Mouse (Mus musculus) kidney, postnatal 0 days (tissue): ENCODE measurements at regions not wholly inside any gene's neighbourhood (a gene's known extent, or its start where the extent isn't known, plus 50 kb on each side); places are given as distances from the start of the nearest gene placed in this dataset.

ENCODE experiments used
- ATAC-seq: fragments of 200-750 bp; cut with Nextera tagmentation; replicated peaks from 2 replicates; pipeline ENCODE4 v1.8.0; 2017; ENCODE audit warnings: low read depth, moderate number of reproducible peaks, moderate TSS enrichment, moderate library complexity; ENCODE audit not compliant: low FRiP score
- DNase-seq: peaks from one replicate; pipeline ENCODE4 v3.0.0-alpha.2; 2016; ENCODE audit warnings: low spot score
- H3K27ac ChIP-seq: fragments of 300-500 bp; sonication (generic); 2 replicates; pipeline ENCODE4 v1.5.1; 2014; ENCODE audit warnings: mild to moderate bottlenecking
- H3K27me3 ChIP-seq: fragments of 300-500 bp; sonication (generic); 2 replicates; pipeline ENCODE4 v1.6.1; 2014; ENCODE audit warnings: low read length, mixed read lengths; ENCODE audit not compliant: insufficient read depth
- H3K36me3 ChIP-seq: fragments of 300-500 bp; sonication (generic); 2 replicates; pipeline ENCODE4 v1.6.1; 2014; ENCODE audit warnings: low read length, mixed read lengths; ENCODE audit not compliant: insufficient read depth
- H3K4me1 ChIP-seq: fragments of 300-500 bp; sonication (generic); replicated peaks from 2 replicates; pipeline ENCODE4 v1.6.1; 2014; ENCODE audit warnings: antibody characterized with exemption, low read length, mixed read lengths; ENCODE audit not compliant: insufficient read depth
- H3K4me2 ChIP-seq: fragments of 300-500 bp; sonication (generic); 2 replicates; pipeline ENCODE4 v1.6.1; 2014; ENCODE audit warnings: mild to moderate bottlenecking, low read length, moderate library complexity, mixed read lengths
- H3K4me3 ChIP-seq: fragments of 300-500 bp; sonication (generic); replicated peaks from 2 replicates; pipeline ENCODE4 v1.5.1; 2014; ENCODE audit warnings: low read depth, low read length
- H3K9ac ChIP-seq: fragments of 300-500 bp; sonication (generic); 2 replicates; pipeline ENCODE4 v1.6.1; 2014; ENCODE audit warnings: low read depth, low read length
- H3K9me3 ChIP-seq: fragments of 300-500 bp; sonication (generic); replicated peaks from 2 replicates; pipeline ENCODE4 v1.6.1; 2016; ENCODE audit warnings: low read length, inconsistent platforms, mixed read lengths
- CTCF ChIP-seq: IDR thresholded peaks from 2 replicates; pipeline ENCODE4 v1.5.1; 2016; ENCODE audit warnings: antibody characterized with exemption, low read depth, mild to moderate bottlenecking, moderate library complexity
- WGBS: fragments of 180-500 bp; shearing (Covaris S2); extraction: QIAGEN DNeasy Blood & Tissue Kit; methylation state at CpG from one replicate; pipeline ENCODE4 v1.1.7; 2014; 5-methylcytosine and 5-hydroxymethylcytosine counted together

- H3K9ac ChIP-seq: no peak overlapping the region
- no peaks in the 10 kb centered on the region for H3K27me3 ChIP-seq
- no peak for TF ChIP-seq CTCF
- WGBS: 76% methylated on average over 4 of the region's 4 CpGs
- H3K27ac ChIP-seq: no peak overlapping the region
- H3K36me3 ChIP-seq: no peaks in the 10 kb centered on the region
- no peak for DNase-seq
- H3K4me1 ChIP-seq: no peaks in the 10 kb centered on the region
- H3K4me3 ChIP-seq: no peak overlapping the region
- H3K9me3 ChIP-seq: no peaks in the 10 kb centered on the region
- ATAC-seq: no peak
- no peak overlapping the region for H3K4me2 ChIP-seq
Measured at GRCm38 (mm10) chr9:112608932-112609331, 373.2 kb upstream of the Arpp21 start.

- Histone ChIP-seq H3K9me3 (no peaks in the 10 kb centered on the region), H3K9ac (no peak overlapping the region), H3K27me3 (no peaks in the 10 kb centered on the region), H3K4me1 (no peaks in the 10 kb centered on the region), H3K4me3 (no peak overlapping the region), H3K27ac (no peak overlapping the region), H3K36me3 (no peaks in the 10 kb centered on the region), H3K4me2 (no peak overlapping the region)
- no peak for ATAC-seq
- 79% methylated on average over 3 of the region's 3 CpGs for WGBS
- TF ChIP-seq CTCF: no peak
- no peak for DNase-seq
Measured at GRCm38 (mm10) chr9:112607221-112607620, 371.5 kb upstream of the Arpp21 start.

GRCm38 (mm10) chr9:112595731-112596130, 360.0 kb upstream of the Arpp21 start:
- DNase-seq: no peak
- no peak for TF ChIP-seq CTCF
- Histone ChIP-seq H3K9me3 (no peaks in the 10 kb centered on the region), H3K27ac (no peak overlapping the region), H3K4me2 (no peak overlapping the region), H3K27me3 (no peaks in the 10 kb centered on the region), H3K36me3 (no peaks in the 10 kb centered on the region), H3K9ac (no peak overlapping the region), H3K4me1 (no peaks in the 10 kb centered on the region), H3K4me3 (no peak overlapping the region)
- ATAC-seq: no peak

- H3K27ac ChIP-seq: no peak overlapping the region
- H3K4me3 ChIP-seq: no peak overlapping the region
- no peaks in the 10 kb centered on the region for H3K9me3 ChIP-seq
- ATAC-seq (no peak), DNase-seq (no peak)
- no peaks in the 10 kb centered on the region for H3K36me3 ChIP-seq
- H3K4me2 ChIP-seq: no peak overlapping the region
- H3K4me1 ChIP-seq: no peaks in the 10 kb centered on the region
- WGBS: 69% methylated on average over 3 of the region's 3 CpGs
- H3K9ac ChIP-seq: no peak overlapping the region
- no peak for TF ChIP-seq CTCF
- no peaks in the 10 kb centered on the region for H3K27me3 ChIP-seq
Measured at GRCm38 (mm10) chr9:112590241-112590640, 354.5 kb upstream of the Arpp21 start.

GRCm38 (mm10) chr9:112573316-112573715, 337.6 kb upstream of the Arpp21 start:
- DNase-seq: no peak
- TF ChIP-seq CTCF: no peak
- Histone ChIP-seq H3K4me2 (no peak overlapping the region), H3K4me1 (no peaks in the 10 kb centered on the region), H3K9me3 (no peaks in the 10 kb centered on the region), H3K36me3 (no peaks in the 10 kb centered on the region), H3K27ac (no peak overlapping the region), H3K4me3 (no peak overlapping the region), H3K27me3 (no peaks in the 10 kb centered on the region), H3K9ac (no peak overlapping the region)
- no peak for ATAC-seq
- 74% methylated on average over 3 of the region's 3 CpGs for WGBS

GRCm38 (mm10) chr9:112561348-112561747, 325.6 kb upstream of the Arpp21 start:
- no peak for ATAC-seq
- no peak for TF ChIP-seq CTCF
- Histone ChIP-seq H3K27me3 (no peaks in the 10 kb centered on the region), H3K4me1 (no peaks in the 10 kb centered on the region), H3K9me3 (no peaks in the 10 kb centered on the region), H3K4me2 (no peak overlapping the region), H3K27ac (no peak overlapping the region), H3K9ac (no peak overlapping the region), H3K4me3 (no peak overlapping the region), H3K36me3 (no peaks in the 10 kb centered on the region)
- DNase-seq: peak; percentile 38

GRCm38 (mm10) chr9:112560226-112560625, 324.5 kb upstream of the Arpp21 start:
- TF ChIP-seq CTCF: no peak
- Histone ChIP-seq H3K4me1 (no peaks in the 10 kb centered on the region), H3K9ac (no peak overlapping the region), H3K4me3 (no peak overlapping the region), H3K27me3 (no peaks in the 10 kb centered on the region), H3K4me2 (no peak overlapping the region), H3K9me3 (no peaks in the 10 kb centered on the region), H3K36me3 (no peaks in the 10 kb centered on the region), H3K27ac (no peak overlapping the region)
- no peak for DNase-seq
- 82% methylated on average over 4 of the region's 4 CpGs for WGBS
- ATAC-seq: no peak
